Mouse (Mus musculus): Measurements from ENCODE around the gene Xpo4. TPM values are rescaled to one million over a fixed set of nuclear protein-coding genes. Genes with fewer than 3 reads are reported as not detected.
A peak's percentile ranks its signal among the peaks of the same experiment; 100 is the strongest.

The Xpo4 gene
- polyA plus RNA-seq, 1 experiment from 2014 or later = 30.0 TPM

GRCm38 (mm10) chr14:57542231-57542630, 123.0 kb downstream of the Xpo4 start:
- 36% methylated on average over 34 of the region's 34 CpGs for whole genome bisulfite sequencing
- Histone ChIP-seq H3K4me1 (peaks cover 23% of the 10 kb centered on the region), H3K27ac (replicated peaks) (no peak overlapping the region; the same call in 1 of the 2 replicates), H3K4me3 (peak overlapping the region; percentile 40; the same call in 1 of the 2 replicates), H3K27me3 (replicated peaks; ENCODE audit: low read depth, poor library complexity, severe bottlenecking) (peaks cover 50% of the 10 kb centered on the region), H3K9me3 (peaks cover 6% of the 10 kb centered on the region; the same call in 1 of the 2 replicates), H3K36me3 (replicated peaks) (peaks cover 5% of the 10 kb centered on the region; the same call in 1 of the 2 replicates)
- no peak for DNase-seq (ENCODE audit: low spot score)

DNA sequence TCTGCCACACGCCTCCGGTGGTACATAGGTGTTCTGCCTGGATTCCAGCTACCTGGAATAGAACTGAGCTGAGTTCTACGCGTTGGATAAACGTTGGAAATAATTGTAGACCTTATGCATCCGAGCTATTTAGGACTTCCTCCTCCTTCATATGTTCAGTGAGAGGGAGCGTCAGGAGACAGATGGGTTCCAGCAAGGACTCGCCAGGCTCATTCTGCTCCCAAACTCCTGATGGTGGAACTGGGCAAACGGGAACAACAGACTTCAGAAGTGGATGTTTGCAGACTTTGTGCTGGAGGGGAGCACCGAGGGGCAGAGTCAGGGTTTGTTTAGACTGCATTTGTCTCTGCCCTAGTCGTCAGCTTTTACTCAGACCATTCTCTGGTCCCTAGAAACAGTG, 124.5 kb downstream of the Xpo4 start:
- H3K27me3 ChIP-seq (replicated peaks; ENCODE audit: low read depth, poor library complexity, severe bottlenecking) = peaks cover 64% of the 10 kb centered on the region
- 88% methylated on average over 11 of the region's 11 CpGs for WGBS
- peaks cover 19% of the 10 kb centered on the region for H3K4me1 ChIP-seq
- H3K9me3 ChIP-seq = peaks cover 6% of the 10 kb centered on the region; the same call in 1 of the 2 replicates
- DNase-seq (ENCODE audit: low spot score) = no peak
- H3K4me3 ChIP-seq = no peak overlapping the region
- no peak overlapping the region for H3K27ac ChIP-seq (replicated peaks)
- 0 out of 2 replicates have a peak, but pooled peaks cover 4% of the 10 kb centered on the region for H3K36me3 ChIP-seq (replicated peaks)

DNA sequence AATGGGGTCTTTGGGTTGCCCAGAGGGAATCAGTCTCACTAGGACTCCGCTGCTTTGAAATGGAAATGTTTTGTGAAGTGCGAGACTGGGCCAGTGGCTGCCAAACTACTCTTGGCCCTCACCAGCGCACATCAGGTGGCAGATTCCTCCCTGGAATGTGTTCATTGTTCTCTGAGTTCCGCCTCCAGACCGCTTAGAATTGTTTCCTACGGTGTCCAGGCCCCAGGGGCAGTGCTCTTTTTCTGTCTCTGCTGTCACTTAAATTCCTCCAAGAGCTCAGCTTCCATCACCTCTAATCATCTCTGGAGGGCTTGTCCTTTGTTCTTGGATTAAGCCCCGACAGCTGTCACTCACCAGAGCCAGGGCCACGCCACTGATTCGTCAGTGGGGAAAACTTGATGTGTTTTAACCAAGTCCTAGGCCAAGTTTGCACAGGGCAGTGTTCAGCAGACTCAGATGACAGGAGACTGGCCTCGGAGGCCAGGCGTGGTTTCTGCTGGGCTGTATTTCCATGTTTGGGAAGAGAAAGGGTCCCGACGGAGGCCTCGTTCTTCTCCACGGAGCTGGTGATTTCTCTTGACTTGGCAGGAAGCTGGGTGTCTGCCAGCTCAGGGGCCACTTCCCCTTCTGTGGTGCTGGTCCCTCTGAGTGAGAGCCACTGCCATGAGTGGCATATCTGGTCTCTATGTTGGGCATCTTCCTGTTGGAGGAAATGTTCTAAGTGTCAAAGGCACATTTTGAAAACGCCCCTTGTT, 127.8 kb downstream of the Xpo4 start:
- Histone ChIP-seq H3K27ac (replicated peaks) (0 out of 2 replicates have a peak overlapping the region, but pooled peaks have one; percentile 10), H3K9me3 (peaks cover 4% of the 10 kb centered on the region; the same call in 1 of the 2 replicates), H3K36me3 (replicated peaks) (0 out of 2 replicates have a peak, but pooled peaks cover 3% of the 10 kb centered on the region), H3K4me3 (0 out of 2 replicates have a peak overlapping the region, but pooled peaks have one; percentile 8), H3K27me3 (replicated peaks; ENCODE audit: low read depth, poor library complexity, severe bottlenecking) (peaks cover 82% of the 10 kb centered on the region), H3K4me1 (peaks cover 33% of the 10 kb centered on the region)
- DNase-seq (ENCODE audit: low spot score) = peak; percentile 47
- WGBS = 6% methylated on average over 16 of the region's 16 CpGs

GRCm38 (mm10) chr14:57536820-57537219, 128.4 kb downstream of the Xpo4 start:
- H3K9me3 ChIP-seq = no peaks in the 10 kb centered on the region
- H3K36me3 ChIP-seq (replicated peaks) = no peaks in the 10 kb centered on the region
- H3K27me3 ChIP-seq (replicated peaks; ENCODE audit: low read depth, poor library complexity, severe bottlenecking) = peaks cover 76% of the 10 kb centered on the region
- H3K27ac ChIP-seq (replicated peaks) = no peak overlapping the region
- no peak for DNase-seq (ENCODE audit: low spot score)
- peaks cover 28% of the 10 kb centered on the region for H3K4me1 ChIP-seq
- WGBS = 36% methylated on average over 9 of the region's 9 CpGs
- H3K4me3 ChIP-seq = 0 out of 2 replicates have a peak overlapping the region, but pooled peaks have one; percentile 8

- Histone ChIP-seq H3K9me3 (no peaks in the 10 kb centered on the region), H3K36me3 (replicated peaks) (no peaks in the 10 kb centered on the region), H3K27me3 (replicated peaks; ENCODE audit: low read depth, poor library complexity, severe bottlenecking) (peaks cover 64% of the 10 kb centered on the region), H3K4me3 (no peak overlapping the region), H3K27ac (replicated peaks) (no peak overlapping the region), H3K4me1 (peaks cover 28% of the 10 kb centered on the region)
- DNase-seq (ENCODE audit: low spot score) = no peak
- 78% methylated on average over 6 of the region's 6 CpGs for WGBS
Measured at GRCm38 (mm10) chr14:57535646-57536045, 129.6 kb downstream of the Xpo4 start.

- WGBS = 10% methylated on average over 8 of the region's 8 CpGs
- Histone ChIP-seq H3K36me3 (replicated peaks) (no peaks in the 10 kb centered on the region), H3K9me3 (no peaks in the 10 kb centered on the region), H3K4me3 (no peak overlapping the region), H3K4me1 (peaks cover 28% of the 10 kb centered on the region), H3K27me3 (replicated peaks; ENCODE audit: low read depth, poor library complexity, severe bottlenecking) (peaks cover 59% of the 10 kb centered on the region), H3K27ac (replicated peaks) (no peak overlapping the region)
- DNase-seq (ENCODE audit: low spot score) = no peak
Measured at GRCm38 (mm10) chr14:57534961-57535360, 130.3 kb downstream of the Xpo4 start.

- Histone ChIP-seq H3K4me3 (no peak overlapping the region), H3K4me1 (peaks cover 28% of the 10 kb centered on the region), H3K36me3 (replicated peaks) (no peaks in the 10 kb centered on the region), H3K9me3 (no peaks in the 10 kb centered on the region), H3K27ac (replicated peaks) (no peak overlapping the region), H3K27me3 (replicated peaks; ENCODE audit: low read depth, poor library complexity, severe bottlenecking) (peaks cover 58% of the 10 kb centered on the region)
- no peak for DNase-seq (ENCODE audit: low spot score)
- 6% methylated on average over 5 of the region's 5 CpGs for WGBS
Measured at GRCm38 (mm10) chr14:57534346-57534745, 130.9 kb downstream of the Xpo4 start.

GRCm38 (mm10) chr14:57533841-57534240, 131.4 kb downstream of the Xpo4 start:
- no peaks in the 10 kb centered on the region for H3K9me3 ChIP-seq
- H3K27ac ChIP-seq (replicated peaks) = no peak overlapping the region
- H3K36me3 ChIP-seq (replicated peaks) = no peaks in the 10 kb centered on the region
- no peak for DNase-seq (ENCODE audit: low spot score)
- WGBS = 14% methylated on average over 11 of the region's 11 CpGs
- H3K4me1 ChIP-seq = peaks cover 28% of the 10 kb centered on the region
- H3K4me3 ChIP-seq = no peak overlapping the region
- peaks cover 58% of the 10 kb centered on the region for H3K27me3 ChIP-seq (replicated peaks; ENCODE audit: low read depth, poor library complexity, severe bottlenecking)

GRCm38 (mm10) chr14:57533214-57533613, 132.0 kb downstream of the Xpo4 start:
- no peaks in the 10 kb centered on the region for H3K9me3 ChIP-seq
- H3K36me3 ChIP-seq (replicated peaks) = no peaks in the 10 kb centered on the region
- no peak overlapping the region for H3K27ac ChIP-seq (replicated peaks)
- H3K4me3 ChIP-seq = no peak overlapping the region
- H3K27me3 ChIP-seq (replicated peaks; ENCODE audit: low read depth, poor library complexity, severe bottlenecking) = peaks cover 57% of the 10 kb centered on the region
- DNase-seq (ENCODE audit: low spot score) = peak; percentile 66
- WGBS = 30% methylated on average over 3 of the region's 3 CpGs
- H3K4me1 ChIP-seq = peaks cover 28% of the 10 kb centered on the region

DNA sequence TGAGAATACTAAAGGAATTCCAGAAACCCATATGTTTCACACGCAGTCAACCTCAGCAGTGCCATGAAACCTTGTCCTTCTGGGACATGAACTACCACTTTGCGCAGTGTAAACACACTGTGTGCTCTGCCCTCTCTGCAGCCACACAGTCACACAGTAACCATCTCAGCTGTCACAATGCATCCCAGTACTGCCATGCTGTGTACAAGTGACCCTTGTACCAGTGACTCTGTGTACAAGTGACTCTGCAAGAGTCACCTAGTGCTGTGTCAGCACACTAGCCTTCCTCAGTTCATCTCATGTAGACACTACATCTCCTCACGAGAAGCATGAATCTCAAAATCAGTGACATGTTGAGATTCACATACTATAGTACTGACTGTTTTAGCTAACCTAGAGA, 132.7 kb downstream of the Xpo4 start:
- Histone ChIP-seq H3K27me3 (replicated peaks; ENCODE audit: low read depth, poor library complexity, severe bottlenecking) (peaks cover 57% of the 10 kb centered on the region), H3K27ac (replicated peaks) (no peak overlapping the region), H3K4me1 (peaks cover 24% of the 10 kb centered on the region), H3K4me3 (no peak overlapping the region), H3K9me3 (no peaks in the 10 kb centered on the region), H3K36me3 (replicated peaks) (no peaks in the 10 kb centered on the region)
- 92% methylated on average over 3 of the region's 3 CpGs for WGBS
- DNase-seq (ENCODE audit: low spot score) = no peak

DNA sequence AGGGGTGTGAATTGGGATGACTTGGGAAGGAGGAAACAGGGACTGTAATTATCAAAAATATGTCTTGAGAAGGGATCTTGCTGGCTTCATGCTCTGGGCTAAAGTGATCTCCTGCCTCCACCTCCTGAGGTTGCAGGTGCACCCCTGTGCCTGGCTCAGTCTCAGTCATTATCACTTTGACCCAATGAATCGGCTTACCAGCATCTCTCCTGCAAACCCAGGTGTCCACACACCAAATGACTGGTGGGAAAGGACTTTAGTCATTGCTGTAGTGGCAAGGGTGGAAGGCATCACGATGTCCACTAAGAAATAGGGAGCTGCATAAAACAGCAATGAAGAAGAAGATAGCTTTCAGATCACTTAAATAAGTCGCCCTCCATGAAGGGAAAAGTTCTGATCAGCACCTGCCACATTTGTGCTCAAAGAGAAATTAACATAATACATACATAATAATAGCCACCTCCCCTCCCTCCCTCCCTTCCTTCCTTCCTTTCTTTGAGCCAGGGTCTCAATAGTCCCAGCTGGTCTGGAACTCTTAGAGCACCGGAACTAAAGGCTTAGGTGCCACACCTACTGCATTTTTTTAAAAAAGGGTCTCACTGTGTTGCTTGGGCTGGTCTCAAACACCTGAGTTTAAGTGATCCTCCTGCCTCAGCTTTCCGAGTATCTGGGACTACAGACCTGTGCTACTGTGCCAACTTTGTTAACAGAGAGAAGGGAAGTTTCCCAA, 135.3 kb downstream of the Xpo4 start:
- 70% methylated on average over 5 of the region's 5 CpGs for WGBS

DNA sequence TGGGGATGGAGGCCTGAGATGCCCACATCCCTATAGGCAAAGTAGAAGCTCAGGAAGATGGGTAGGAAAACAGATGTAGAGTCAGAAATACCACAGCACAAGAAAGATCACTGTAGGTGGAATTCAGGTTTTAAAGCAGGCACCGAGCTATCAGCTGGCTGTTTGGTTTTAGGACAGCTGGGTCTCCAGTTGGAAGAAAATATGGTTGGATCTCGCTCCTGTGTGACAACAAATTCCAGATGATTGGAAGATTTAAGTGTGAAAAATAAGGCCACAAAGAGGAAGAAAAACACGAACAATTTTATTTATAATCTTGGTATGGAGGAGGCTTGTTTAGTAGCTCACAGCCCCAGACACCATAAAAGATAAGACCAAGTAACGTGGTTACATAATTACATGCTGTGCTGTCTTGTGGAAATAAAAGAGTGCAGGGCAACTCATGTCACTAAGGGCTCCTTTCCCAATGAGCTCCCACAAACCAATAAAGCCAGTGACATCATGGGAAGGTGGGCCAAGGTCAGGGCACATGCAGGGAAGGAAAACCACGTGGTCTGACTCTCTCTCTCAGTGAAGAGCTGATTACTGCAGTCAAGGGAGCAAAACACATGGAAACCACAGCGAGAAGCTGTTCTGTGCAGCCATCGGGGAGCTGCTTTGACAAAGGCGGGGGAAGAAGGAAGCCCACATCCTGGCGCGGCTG, 136.0 kb downstream of the Xpo4 start:
- no peak for DNase-seq (ENCODE audit: low spot score)
- 66% methylated on average over 10 of the region's 10 CpGs for WGBS
- Histone ChIP-seq H3K27me3 (replicated peaks; ENCODE audit: low read depth, poor library complexity, severe bottlenecking) (peaks cover 54% of the 10 kb centered on the region), H3K4me1 (peaks cover 18% of the 10 kb centered on the region), H3K4me3 (no peak overlapping the region), H3K36me3 (replicated peaks) (no peaks in the 10 kb centered on the region), H3K9me3 (no peaks in the 10 kb centered on the region), H3K27ac (replicated peaks) (no peak overlapping the region)

More for the DNA sequence above, 135.3 kb downstream of the Xpo4 start:
- no peaks in the 10 kb centered on the region for H3K9me3 ChIP-seq
- peaks cover 21% of the 10 kb centered on the region for H3K4me1 ChIP-seq
- H3K36me3 ChIP-seq (replicated peaks) = no peaks in the 10 kb centered on the region
- peaks cover 55% of the 10 kb centered on the region for H3K27me3 ChIP-seq (replicated peaks; ENCODE audit: low read depth, poor library complexity, severe bottlenecking)
- DNase-seq (ENCODE audit: low spot score) = no peak
- H3K27ac ChIP-seq (replicated peaks) = no peak overlapping the region
- no peak overlapping the region for H3K4me3 ChIP-seq
